Mouse (Mus musculus) stomach, embryonic 16.5 days (tissue): Measurements from ENCODE around the gene Gna15. TPM values are rescaled to one million over a fixed set of nuclear protein-coding genes. Genes with fewer than 3 reads are reported as not detected.

Experiments used
- ATAC-seq: fragments of 200-750 bp; cut with Nextera tagmentation; 2 replicates; pipeline ENCODE4 v1.8.0; 2017; ENCODE audit warnings: moderate number of reproducible peaks, moderate TSS enrichment; ENCODE audit not compliant: insufficient read depth, low FRiP score
- H3K27ac ChIP-seq: fragments of 300-500 bp; sonication (generic); 2 replicates; pipeline ENCODE4 v1.5.1; 2014; ENCODE audit warnings: low read length
- H3K27me3 ChIP-seq: fragments of 300-500 bp; sonication (generic); 2 replicates; pipeline ENCODE4 v1.6.1; 2014; ENCODE audit warnings: low read length, control low read depth, mixed read lengths; ENCODE audit not compliant: control insufficient read depth, insufficient read depth
- H3K36me3 ChIP-seq: fragments of 300-500 bp; sonication (generic); 2 replicates; pipeline ENCODE4 v1.6.1; 2014; ENCODE audit warnings: low read length; ENCODE audit not compliant: control insufficient read depth, insufficient read depth
- H3K4me1 ChIP-seq: fragments of 300-500 bp; sonication (generic); 2 replicates; pipeline ENCODE4 v1.6.1; 2014; ENCODE audit warnings: low read length, control low read depth, mixed read lengths; ENCODE audit not compliant: control insufficient read depth, insufficient read depth
- H3K4me2 ChIP-seq: fragments of 300-500 bp; sonication (generic); 2 replicates; pipeline ENCODE4 v1.6.1; 2014; ENCODE audit warnings: low read depth, low read length, mixed read lengths
- H3K4me3 ChIP-seq: fragments of 300-500 bp; sonication (generic); replicated peaks from 2 replicates; pipeline ENCODE4 v1.5.1; 2014; ENCODE audit warnings: mild to moderate bottlenecking, low read length
- H3K9ac ChIP-seq: fragments of 300-500 bp; sonication (generic); 2 replicates; pipeline ENCODE4 v1.6.1; 2014; ENCODE audit warnings: low read length
- H3K9me3 ChIP-seq: fragments of 300-500 bp; sonication (generic); replicated peaks from 2 replicates; pipeline ENCODE4 v1.6.1; 2016; ENCODE audit warnings: low read length, control low read depth; ENCODE audit not compliant: control insufficient read depth
- WGBS: fragments of 180-500 bp; shearing (Covaris S2); extraction: QIAGEN DNeasy Blood & Tissue Kit; methylation state at CpG from one replicate; pipeline ENCODE4 v1.1.7; 2014; 5-methylcytosine and 5-hydroxymethylcytosine counted together
- polyA plus RNA-seq: library from polyadenylated mRNA; unstranded; fragments of >200 nt; fragmentation: Nextera tagmentation; extraction: Ambion mirVana; gene quantifications from 2 replicates; pipeline ENCODE4 v1.2.1, GENCODE M21; 2015

The Gna15 gene
- polyA plus RNA-seq, 1 experiment from 2014 or later: 9.0 TPM

DNA sequence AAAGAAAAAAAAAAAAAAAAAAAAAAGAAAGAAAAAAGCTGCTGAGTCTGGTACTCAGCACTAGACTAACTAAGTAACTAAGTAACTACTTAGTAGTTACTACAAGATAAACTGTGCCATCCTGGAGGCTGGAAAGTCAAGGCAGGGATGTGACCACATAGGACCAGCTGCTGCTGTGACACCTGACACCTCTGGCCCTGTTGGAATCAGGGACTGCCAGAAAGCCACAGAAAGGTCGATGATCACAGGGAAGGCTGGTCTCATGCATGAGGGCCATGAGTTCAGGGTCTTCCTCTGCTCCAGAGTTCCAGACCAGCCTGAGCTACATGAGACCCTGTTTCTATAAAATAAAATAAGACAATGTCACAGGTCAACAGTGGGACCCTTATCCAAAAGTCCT lies 33.5 kb upstream of the Gna15 start:
- Histone ChIP-seq H3K36me3 (no peaks in the 10 kb centered on the region), H3K4me2 (no peak overlapping the region), H3K4me3 (no peak overlapping the region), H3K9me3 (no peaks in the 10 kb centered on the region), H3K4me1 (peaks cover 17% of the 10 kb centered on the region), H3K27ac (no peak overlapping the region), H3K27me3 (no peaks in the 10 kb centered on the region), H3K9ac (no peak overlapping the region)
- WGBS: 26% methylated on average over 1 of the region's 1 CpGs
- ATAC-seq: no peak

DNA sequence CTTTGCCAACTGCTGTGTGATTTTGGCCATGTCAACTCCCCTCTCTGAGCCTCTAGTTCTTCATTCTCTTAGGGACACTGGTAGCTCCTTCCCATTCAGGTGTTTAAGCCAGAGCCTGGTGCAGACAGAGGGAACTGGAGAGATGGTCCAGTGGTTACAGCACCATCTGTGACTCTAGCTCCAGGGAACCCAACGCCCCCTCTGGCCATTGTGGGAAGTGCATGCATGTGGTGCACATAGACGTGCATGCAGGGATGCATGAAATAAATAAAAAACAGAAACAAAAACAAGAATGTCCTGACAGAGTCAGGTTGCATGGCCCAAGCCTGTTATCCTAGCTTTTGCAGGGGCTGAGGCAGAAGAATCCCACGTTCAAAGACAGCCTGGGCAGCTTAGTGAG lies 32.3 kb upstream of the Gna15 start:
- H3K27me3 ChIP-seq: no peaks in the 10 kb centered on the region
- H3K4me3 ChIP-seq: no peak overlapping the region
- no peaks in the 10 kb centered on the region for H3K36me3 ChIP-seq
- no peak overlapping the region for H3K27ac ChIP-seq
- H3K4me1 ChIP-seq: peaks cover 13% of the 10 kb centered on the region
- 71% methylated on average over 3 of the region's 3 CpGs for WGBS
- ATAC-seq: no peak
- no peak overlapping the region for H3K4me2 ChIP-seq
- no peak overlapping the region for H3K9ac ChIP-seq
- no peaks in the 10 kb centered on the region for H3K9me3 ChIP-seq

DNA sequence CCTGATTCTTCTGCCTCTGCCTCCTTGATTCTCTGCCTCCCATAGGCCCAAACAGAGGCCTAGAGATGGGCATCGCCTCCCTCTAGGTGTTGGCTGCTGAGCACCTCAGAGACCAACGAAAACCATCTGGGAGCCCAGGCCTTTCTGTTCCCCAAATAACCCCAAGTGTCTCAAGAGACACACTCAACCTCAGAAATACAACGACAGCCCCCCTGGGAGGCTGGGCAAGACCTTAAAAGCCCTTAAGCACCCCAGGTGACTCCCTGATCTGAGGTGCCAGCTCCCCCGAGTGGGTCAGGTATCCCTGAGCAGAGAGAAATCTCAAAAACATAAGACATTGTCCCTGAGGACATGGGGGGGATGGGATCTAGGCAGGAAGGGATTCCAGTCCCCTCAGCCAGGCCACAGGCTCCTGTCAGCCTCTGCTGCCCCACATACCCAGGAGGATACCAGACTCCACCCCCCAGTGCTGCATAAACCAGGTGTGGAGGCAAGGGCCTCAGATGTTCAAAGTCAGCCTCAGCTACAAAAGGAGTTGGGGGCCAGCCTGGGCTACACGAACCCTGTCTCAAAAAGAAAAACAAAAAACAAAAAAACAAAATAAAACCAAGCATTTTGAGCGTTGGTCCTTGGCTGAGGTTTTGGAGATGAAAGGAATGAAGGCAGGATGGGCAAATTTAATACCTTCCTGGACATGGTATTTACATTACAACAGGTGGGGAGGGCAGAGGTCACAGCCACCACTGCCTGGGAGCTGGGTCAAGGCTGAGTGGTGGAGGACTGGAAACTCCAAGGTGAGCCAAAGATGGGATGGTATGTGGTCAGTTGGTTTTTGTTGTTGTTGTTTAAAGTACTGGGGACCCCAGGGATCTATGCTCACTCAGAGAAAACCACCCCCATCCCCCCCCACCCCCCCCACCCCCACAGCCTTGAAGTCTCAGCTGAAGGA lies 30.1 kb upstream of the Gna15 start:
- Histone ChIP-seq H3K9me3 (no peaks in the 10 kb centered on the region), H3K27me3 (no peaks in the 10 kb centered on the region), H3K4me1 (peaks cover 8% of the 10 kb centered on the region; the same call in 1 of the 2 replicates), H3K36me3 (no peaks in the 10 kb centered on the region), H3K27ac (no peak overlapping the region), H3K4me3 (no peak overlapping the region), H3K4me2 (no peak overlapping the region), H3K9ac (no peak overlapping the region)
- 73% methylated on average over 6 of the region's 6 CpGs for WGBS
- ATAC-seq: no peak

DNA sequence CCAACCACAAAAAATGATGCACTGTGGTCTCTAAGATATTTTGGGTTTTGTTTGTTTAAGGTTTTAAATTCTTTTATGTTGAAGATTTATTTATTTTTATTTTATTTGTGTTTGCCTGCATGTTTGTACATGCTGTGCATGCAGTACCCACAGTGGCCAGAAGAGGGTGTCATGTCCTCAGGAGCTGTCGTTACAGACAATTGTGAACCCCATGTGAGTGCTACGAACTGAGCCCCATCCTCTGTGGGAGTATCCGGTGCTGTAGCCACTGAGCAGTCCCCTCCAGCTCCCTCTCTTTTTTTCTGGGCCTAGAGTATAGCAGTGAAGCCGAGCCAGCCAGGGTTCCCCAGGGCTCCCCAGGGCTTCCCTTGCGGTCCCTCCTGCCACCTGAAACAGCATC lies 29.2 kb upstream of the Gna15 start:
- no peak overlapping the region for H3K4me2 ChIP-seq

DNA sequence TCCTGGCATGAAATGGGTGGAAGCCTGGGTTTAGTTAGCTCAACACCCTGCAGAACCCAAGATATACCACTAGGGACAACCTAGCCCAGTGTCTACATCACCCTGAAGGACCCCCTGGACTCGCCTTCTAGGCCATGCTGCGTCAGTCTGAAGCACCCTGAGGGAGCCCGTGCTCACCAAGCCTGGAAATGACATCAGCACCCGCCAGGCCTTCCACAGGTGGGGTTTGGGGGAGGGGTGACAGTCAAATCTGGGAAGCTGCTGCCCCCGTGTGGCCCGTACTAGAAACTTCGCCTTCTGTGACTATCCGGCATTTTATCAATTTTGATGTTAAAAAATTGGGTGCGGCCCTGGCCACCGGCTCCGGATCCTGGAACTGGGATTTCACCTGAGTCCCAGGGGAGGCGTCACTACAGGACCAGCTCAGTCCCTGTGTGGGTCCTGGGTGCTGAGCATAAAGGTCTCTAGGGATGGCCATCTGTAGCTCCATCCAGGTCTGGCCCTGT lies 27.6 kb upstream of the Gna15 start:
- Histone ChIP-seq H3K9me3 (no peaks in the 10 kb centered on the region), H3K4me2 (no peak overlapping the region), H3K4me1 (peaks cover 5% of the 10 kb centered on the region; the same call in 1 of the 2 replicates), H3K27me3 (no peaks in the 10 kb centered on the region), H3K27ac (peak overlapping the region; percentile 75; the same call in 1 of the 2 replicates), H3K9ac (peak overlapping the region; percentile 57), H3K36me3 (no peaks in the 10 kb centered on the region), H3K4me3 (no peak overlapping the region)
- WGBS: 1% methylated on average over 12 of the region's 12 CpGs
- peak; percentile 93 for ATAC-seq

More for the DNA sequence above, 29.2 kb upstream of the Gna15 start:
- Histone ChIP-seq H3K27me3 (no peaks in the 10 kb centered on the region), H3K9ac (no peak overlapping the region), H3K4me3 (no peak overlapping the region), H3K9me3 (no peaks in the 10 kb centered on the region), H3K27ac (no peak overlapping the region), H3K36me3 (no peaks in the 10 kb centered on the region), H3K4me1 (peaks cover 5% of the 10 kb centered on the region; the same call in 1 of the 2 replicates)
- ATAC-seq: no peak
- WGBS: 86% methylated on average over 5 of the region's 5 CpGs

DNA sequence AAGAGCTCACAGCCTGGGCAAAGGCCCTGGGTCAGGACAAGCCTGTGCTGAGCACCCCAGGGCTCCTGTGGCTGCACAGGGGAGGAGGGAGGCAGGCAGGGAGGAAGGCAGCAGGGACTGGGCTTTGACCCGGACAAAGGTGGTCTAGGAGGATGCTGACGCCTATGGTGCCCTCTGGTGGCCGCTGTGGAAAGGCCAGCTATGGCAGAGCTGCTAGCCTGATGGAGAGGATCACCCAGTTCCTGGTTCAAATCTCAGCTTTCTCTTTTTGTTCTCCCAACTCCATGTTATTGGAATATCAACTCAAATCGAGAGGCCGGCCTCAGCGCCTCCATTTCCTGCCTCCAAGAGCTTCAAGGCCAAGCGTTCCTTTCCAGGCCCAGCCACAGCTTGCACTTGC lies 26.2 kb upstream of the Gna15 start:
- ATAC-seq: no peak
- no peak overlapping the region; the same call in 1 of the 2 replicates for H3K9ac ChIP-seq
- H3K27me3 ChIP-seq: no peaks in the 10 kb centered on the region

DNA sequence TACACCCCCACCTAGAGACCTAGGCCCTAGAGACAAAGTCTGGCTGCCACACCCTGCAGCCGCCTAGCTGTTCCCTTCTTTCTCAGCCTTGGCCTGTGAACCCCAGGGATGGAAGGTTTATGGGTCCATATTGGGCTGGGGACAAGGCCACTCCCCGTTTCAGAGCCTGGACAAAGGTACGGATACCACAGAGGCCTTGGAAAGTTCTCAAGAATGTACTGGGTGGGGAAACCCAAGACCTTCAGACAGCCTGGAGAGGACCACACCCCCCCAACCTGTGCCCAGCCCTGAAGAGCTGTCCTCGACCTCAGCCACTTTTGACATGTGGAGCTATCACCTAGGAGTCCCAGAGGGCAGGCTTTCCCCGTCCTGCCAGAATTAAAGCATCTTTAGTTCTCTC lies 24.9 kb upstream of the Gna15 start:
- H3K27ac ChIP-seq: no peak overlapping the region
- H3K4me2 ChIP-seq: no peak overlapping the region
- WGBS: 56% methylated on average over 5 of the region's 5 CpGs
- H3K4me3 ChIP-seq: no peak overlapping the region
- no peak for ATAC-seq
- H3K9ac ChIP-seq: no peak overlapping the region
- no peaks in the 10 kb centered on the region for H3K9me3 ChIP-seq
- peaks cover 6% of the 10 kb centered on the region for H3K4me1 ChIP-seq
- no peaks in the 10 kb centered on the region for H3K36me3 ChIP-seq
- H3K27me3 ChIP-seq: no peaks in the 10 kb centered on the region

More for the DNA sequence above, 26.2 kb upstream of the Gna15 start:
- no peak overlapping the region for H3K4me3 ChIP-seq
- 7% methylated on average over 7 of the region's 7 CpGs for WGBS
- no peak overlapping the region for H3K4me2 ChIP-seq
- no peak overlapping the region for H3K27ac ChIP-seq
- no peaks in the 10 kb centered on the region for H3K36me3 ChIP-seq
- H3K4me1 ChIP-seq: peaks cover 5% of the 10 kb centered on the region; the same call in 1 of the 2 replicates
- H3K9me3 ChIP-seq: no peaks in the 10 kb centered on the region

DNA sequence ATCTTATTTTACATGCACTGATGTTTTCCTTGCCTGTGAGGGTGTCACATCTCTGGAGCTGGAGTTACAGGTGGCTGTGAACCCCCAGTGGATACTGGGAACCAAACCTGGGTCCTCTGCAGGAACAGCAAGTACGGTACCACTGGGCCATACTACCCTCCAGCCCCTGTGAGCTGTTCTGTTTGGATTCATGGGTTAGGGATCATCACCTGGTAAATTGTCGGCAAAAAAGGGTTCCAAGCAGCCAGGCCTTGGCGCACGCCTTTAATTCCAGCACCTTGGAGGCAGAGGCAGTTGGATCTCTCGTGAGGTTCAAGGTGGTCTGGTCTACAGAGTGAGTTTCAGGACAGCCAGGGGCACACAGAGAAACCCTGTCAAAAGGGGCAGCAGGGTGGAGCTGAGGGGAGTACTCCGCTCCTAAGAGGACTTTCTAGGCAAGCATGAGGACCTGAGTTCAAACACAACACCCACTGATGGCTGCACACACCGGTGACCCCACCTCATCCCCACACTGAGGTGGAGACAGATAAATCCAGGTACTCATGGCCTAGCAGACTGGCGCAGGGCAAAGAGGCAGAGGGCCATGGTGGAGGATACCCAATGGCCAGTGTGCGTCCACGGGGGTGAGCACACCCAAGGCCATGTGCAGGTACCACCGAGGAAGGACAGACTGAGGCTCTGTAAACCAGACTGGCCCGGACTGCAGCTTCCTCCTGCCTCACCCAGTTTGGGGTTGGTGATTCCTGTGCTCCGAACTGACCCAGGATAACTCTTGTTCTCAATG lies 23.0 kb upstream of the Gna15 start:
- Histone ChIP-seq H3K9me3 (no peaks in the 10 kb centered on the region), H3K27me3 (no peaks in the 10 kb centered on the region), H3K27ac (peak overlapping the region; percentile 80), H3K4me2 (no peak overlapping the region), H3K9ac (peak overlapping the region; percentile 35), H3K4me3 (no peak overlapping the region), H3K4me1 (peaks cover 26% of the 10 kb centered on the region), H3K36me3 (no peaks in the 10 kb centered on the region)
- WGBS: 85% methylated on average over 13 of the region's 13 CpGs
- no peak for ATAC-seq
